Mouse (Mus musculus) T-helper 1 cell (primary cell): ENCODE data around the gene Surf4.

Source experiments
- in situ Hi-C: fragments of 300-600 bp; cut with MboI, MseI; formaldehyde crosslinking; loops from one replicate; pipeline ENCODE4 v1.15.1; 2025; ENCODE audit warnings: high pct_unique_total_duplicates

The Surf4 gene

DNA sequence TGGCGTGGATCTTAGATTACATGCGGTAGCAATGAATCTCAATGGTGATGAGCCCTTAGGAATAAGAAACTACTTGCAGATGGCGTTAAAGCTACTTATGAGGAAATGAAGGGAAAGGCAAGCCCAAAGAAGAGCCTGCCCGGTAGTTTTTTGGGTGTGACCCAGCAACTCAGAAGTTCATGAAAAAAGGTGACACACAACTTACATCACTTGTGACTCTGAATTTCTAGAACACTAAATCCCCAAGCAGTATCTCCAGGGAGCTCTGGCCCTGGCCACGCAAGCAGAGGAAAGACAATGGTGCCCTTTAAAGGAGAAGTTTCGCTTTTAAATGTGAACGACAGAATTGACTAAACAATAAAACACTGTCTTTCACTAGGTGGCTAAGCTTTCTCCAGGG lies 30.4 kb downstream of the Surf4 start:
- in situ Hi-C loops: loop anchor here (5.0 kb wide), 2 partner anchors 411 to 456 kb away; partner anchors contain the start of gene Sec16a

DNA sequence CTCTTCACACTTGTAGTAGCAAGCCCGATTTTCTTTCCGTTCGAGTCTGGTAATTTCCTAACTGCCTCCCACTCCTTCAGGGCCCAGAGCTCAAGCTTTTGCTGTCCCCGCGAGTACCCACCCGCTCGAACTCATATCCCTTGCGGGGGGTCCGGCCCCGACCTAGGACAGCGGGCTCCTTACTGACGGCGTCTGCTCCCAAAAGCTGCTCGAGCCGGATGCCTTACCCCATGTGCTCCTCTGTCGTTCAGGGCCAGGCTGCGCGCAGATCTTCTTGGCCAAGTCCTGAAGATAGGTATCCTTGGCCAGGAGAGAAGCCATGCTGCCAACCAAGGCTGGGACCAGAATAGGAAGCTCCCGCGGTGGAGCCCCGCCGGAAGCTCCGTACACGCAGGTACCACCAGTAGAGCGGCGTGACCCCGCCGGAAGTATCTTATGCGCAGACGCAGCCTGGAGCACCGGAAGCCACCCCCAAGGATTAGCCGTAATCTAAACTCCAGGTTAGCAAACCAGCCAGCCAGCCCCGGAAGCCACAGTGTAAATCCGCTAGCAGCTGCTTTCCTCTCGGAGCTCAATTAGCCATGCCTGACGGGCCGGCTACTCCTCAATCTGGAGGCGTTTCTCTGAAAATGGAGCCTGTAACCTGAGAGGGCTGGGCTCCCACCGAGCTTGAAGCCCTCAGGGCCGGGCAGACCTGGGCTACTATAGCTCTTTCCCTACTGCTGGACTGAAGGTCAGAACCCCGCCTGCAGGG lies 31.1 kb downstream of the Surf4 start, which contains the start of gene Surf6:
Gene Surf6, minus strand, starts transcription at position 413 of the 754 bp plus-strand sequence.
- in situ Hi-C loops: loop anchor here (5.0 kb wide), 2 partner anchors 410 to 455 kb away; partner anchors contain the start of gene Sec16a

DNA sequence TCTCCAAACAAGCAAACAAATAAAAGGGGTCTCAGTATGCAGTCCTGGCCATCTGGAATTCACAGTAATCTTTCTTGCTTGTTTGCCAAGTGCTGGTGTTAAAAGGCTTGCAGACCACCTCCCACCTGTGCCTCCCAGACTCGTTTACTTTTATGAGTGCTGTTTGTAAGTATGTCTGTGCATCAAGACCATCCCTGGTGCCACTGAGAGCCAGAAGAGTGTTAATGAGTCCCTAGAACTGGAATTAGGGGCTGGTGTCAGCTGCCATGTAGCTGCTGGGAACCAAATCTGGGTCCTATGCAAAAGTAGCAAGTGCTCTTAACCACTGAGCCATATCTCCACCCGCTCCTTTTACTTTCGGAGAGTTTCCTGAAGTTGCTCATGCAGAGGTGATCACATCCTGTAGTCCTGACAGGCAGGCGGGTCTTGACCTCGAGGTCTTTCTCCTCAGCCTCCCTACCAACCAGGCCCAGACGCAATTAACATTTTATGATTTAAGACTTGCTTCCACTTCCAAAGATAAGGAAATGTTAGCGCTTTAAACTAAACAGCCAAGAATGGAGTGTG lies 31.8 kb downstream of the Surf4 start:
- in situ Hi-C loops: loop anchor here (5.0 kb wide), 2 partner anchors 410 to 455 kb away; partner anchors contain the start of gene Sec16a

DNA sequence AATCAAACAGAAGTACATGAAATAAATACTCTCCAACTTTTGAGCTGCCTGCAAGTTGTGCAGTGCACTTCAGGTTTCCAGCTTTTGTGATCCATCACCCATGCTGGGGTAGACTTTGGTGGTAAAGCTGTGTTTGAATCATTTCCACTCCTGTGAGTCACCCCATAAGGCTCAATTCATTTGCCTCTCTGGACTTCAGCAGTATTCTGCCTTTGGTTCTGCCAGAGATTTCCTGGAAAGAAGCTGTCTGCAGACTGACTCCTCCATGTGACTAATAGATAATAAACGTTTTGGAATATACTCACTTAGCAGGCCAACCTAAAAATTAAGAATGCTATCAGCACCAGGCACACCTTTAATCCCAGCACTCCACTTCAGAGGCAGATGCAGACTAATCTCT lies 33.0 kb downstream of the Surf4 start:
- in situ Hi-C loops: loop anchor here (5.0 kb wide), 2 partner anchors 408 to 453 kb away; partner anchors contain the start of gene Sec16a

DNA sequence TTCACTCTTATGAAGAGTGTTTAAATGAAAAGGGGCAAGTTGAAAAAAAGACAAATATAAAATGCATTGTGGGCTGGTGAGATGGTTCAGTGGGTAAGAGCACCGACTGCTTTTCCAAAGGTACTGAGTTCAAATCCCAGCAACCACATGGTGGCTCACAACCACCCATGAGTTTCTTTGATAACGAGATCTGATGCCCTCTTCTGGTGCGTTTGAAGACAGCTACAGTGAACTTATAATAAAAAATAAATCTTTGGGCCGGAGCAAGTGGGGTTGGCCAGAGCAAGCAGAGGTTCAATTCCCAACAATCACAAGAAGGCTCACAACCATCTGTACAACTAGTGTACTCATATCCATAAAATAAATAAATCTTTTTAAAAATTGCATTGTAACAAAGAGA lies 37.8 kb downstream of the Surf4 start:
- in situ Hi-C loops: no loop called here

DNA sequence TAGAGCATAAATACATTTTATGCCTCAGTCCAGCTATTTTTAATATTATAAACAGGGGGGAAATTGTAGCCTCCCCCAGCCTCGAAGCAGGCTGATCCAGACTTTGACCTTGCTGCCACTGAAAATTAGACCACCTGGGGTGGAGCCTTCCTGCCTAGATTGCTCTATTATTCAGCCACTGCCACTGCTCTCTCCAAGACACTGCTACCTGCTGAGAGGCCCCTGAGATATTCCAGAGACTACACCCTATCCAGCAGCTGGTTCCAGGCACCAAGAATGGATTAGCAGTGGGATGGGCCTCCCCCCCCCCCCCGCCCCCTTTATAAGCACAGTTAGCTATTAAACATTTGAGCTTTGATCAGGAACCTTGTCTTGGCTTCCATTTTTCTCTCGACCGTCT lies 47.6 kb downstream of the Surf4 start:
- in situ Hi-C loops: loop anchor here (10.0 kb wide), 1 partner anchor 779 kb away; no protein-coding TSS in a partner anchor

DNA sequence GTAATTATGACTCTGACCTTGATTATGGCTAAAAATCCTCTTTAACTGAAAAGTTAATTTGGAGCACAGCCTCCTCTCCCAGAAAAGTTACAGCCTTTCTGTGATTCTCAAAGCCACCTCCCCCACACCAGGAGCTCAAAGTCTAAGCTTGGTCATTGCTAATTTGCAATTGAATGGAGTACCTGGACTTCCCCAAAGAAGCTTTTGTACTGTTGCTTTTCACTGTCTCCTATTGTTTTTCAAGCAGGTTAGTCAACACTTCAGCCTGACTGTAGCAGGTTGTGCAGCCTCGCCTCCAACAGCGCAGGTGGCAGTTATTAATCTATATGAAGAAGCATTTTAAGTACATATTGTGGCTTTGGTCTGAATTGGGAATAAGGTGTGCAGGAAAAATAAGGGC lies 48.2 kb downstream of the Surf4 start:
- in situ Hi-C loops: loop anchor here (10.0 kb wide), 1 partner anchor 779 kb away; no protein-coding TSS in a partner anchor

DNA sequence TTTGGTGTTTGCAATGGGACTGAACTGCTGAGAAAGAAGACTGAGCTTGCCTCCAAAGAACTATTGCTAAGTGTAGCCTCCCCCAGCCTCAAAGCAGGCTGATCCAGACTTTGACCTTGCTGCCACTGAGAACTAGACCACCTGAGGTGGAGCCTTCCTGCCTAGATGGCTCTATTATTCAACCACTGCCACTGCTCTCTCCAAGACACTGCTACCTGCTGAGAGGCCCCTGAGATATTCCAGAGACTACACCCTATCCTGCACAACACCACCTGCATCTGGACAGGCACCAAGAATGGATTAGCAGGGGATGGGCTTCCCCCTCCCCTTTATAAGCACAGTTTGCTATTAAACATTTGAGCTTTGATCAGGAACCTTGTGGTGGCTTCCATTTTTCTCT lies 55.2 kb downstream of the Surf4 start:
- in situ Hi-C loops: no loop called here

DNA sequence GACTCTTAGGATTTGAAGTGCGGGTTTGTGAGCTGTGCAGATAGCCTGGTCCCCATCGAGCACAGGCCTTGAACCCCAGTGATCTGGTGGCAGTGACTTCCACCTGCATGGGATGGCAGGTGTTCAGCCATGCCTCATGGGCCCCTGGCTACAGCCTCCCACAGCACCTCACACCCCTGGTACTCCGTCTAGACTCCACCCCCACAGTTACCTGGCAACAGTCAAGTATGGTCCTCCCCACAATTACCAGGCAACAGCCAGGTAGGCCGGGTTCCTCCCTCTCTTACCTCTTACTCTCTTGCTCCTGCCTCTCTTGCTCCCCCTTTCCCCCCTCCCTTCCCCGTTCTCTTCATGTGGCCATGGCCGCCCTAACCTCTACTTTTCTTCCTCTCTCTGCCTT lies 63.1 kb downstream of the Surf4 start:
- in situ Hi-C loops: no loop called here
